Mouse (Mus musculus) ES-E14 (cell line): Measurements from ENCODE around the gene Sirt3. TPM values are rescaled to one million over a fixed set of nuclear protein-coding genes. Genes with fewer than 3 reads are reported as not detected.

Experiments used
- DNase-seq: peaks from one replicate; pipeline ENCODE4 v3.0.0-alpha.2; 2013; ENCODE audit warnings: low read depth, low spot score
- H3K27ac ChIP-seq: 2 replicates; pipeline ENCODE4 v1.5.1; 2012; ENCODE audit warnings: low read depth, mild to moderate bottlenecking, low read length, moderate library complexity, mixed read lengths; ENCODE audit not compliant: poor library complexity, insufficient read depth, severe bottlenecking
- H3K36me3 ChIP-seq: 2 replicates; pipeline ENCODE4 v1.6.1; 2012; ENCODE audit warnings: mild to moderate bottlenecking, low read length, moderate library complexity, mixed read lengths; ENCODE audit not compliant: control insufficient read depth, poor library complexity, insufficient read depth, severe bottlenecking
- H3K4me1 ChIP-seq, 2 experiments: fragments of 150-350 bp in 1 of 2; sonication (generic) in 1 of 2; 2 replicates each; pipeline ENCODE4 v1.6.1; 2012; ENCODE audit warnings: low read length in 2 of 2, mild to moderate bottlenecking in 1 of 2, mixed read lengths in 1 of 2; ENCODE audit not compliant: control insufficient read depth in 2 of 2, insufficient read depth in 2 of 2, poor library complexity in 1 of 2
- H3K4me3 ChIP-seq, 2 experiments: fragments of 150-350 bp in 1 of 2; sonication (generic) in 1 of 2; 2 replicates each; pipeline ENCODE4 v1.5.1; 2012; ENCODE audit warnings: low read length in 2 of 2, low read depth in 1 of 2, mild to moderate bottlenecking in 1 of 2, mixed read lengths in 1 of 2; ENCODE audit not compliant: insufficient read depth in 1 of 2, poor library complexity in 1 of 2, severe bottlenecking in 1 of 2
- H3K9ac ChIP-seq: 2 replicates; pipeline ENCODE4 v1.6.1; 2012; ENCODE audit warnings: low read depth, mild to moderate bottlenecking, low read length, mixed read lengths; ENCODE audit not compliant: poor library complexity, insufficient read depth, severe bottlenecking
- H3K9me3 ChIP-seq: fragments of 150-350 bp; sonication (generic); 2 replicates; pipeline ENCODE4 v1.6.1; 2012; ENCODE audit warnings: low read depth, mild to moderate bottlenecking, low read length; ENCODE audit not compliant: control insufficient read depth, insufficient read depth
- CHD2 ChIP-seq: IDR thresholded peaks from 2 replicates; pipeline ENCODE4 v1.6.1; 2014; ENCODE audit warnings: mild to moderate bottlenecking, low read depth, low read length, inconsistent platforms
- HCFC1 ChIP-seq: IDR thresholded peaks from 2 replicates; pipeline ENCODE4 v1.6.1; 2012; ENCODE audit warnings: low read length, inconsistent platforms, borderline replicate concordance; ENCODE audit not compliant: insufficient read depth
- MAFK ChIP-seq: IDR thresholded peaks from 2 replicates; pipeline ENCODE4 v1.6.1; 2014; ENCODE audit warnings: mild to moderate bottlenecking, low read depth, low read length, inconsistent platforms; ENCODE audit not compliant: insufficient read depth
- ZC3H11A ChIP-seq: IDR thresholded peaks from 2 replicates; pipeline ENCODE4 v1.6.1; 2012; ENCODE audit warnings: low read depth, mild to moderate bottlenecking, inconsistent platforms, low read length, borderline replicate concordance
- ZNF384 ChIP-seq: IDR thresholded peaks from 2 replicates; pipeline ENCODE4 v1.6.1; 2012; ENCODE audit warnings: low read depth, low read length, inconsistent platforms
- in situ Hi-C, 2 experiments: fragments of 600-800 bp; cut with MboI; formaldehyde crosslinking; loops; one replicate each; pipeline ENCODE4 v1.15.1; 2025; ENCODE audit warnings: low sequenced_read_pairs in 2 of 2, inconsistent platforms in 1 of 2; ENCODE audit not compliant: unreplicated experiment in 2 of 2
- total RNA-seq: library from RNA; depleted of rRNA; stranded (reverse); fragments of 300-350 nt; gene quantifications from 2 replicates; pipeline ENCODE4 v1.2.3, GENCODE M21; 2012

The Sirt3 gene
- total RNA-seq, 1 experiment: 18.2 TPM

GRCm38 (mm10) chr7:140839556-140839955, 42.6 kb downstream of the Sirt3 start:
- Histone ChIP-seq H3K36me3 (peaks cover 4% of the 10 kb centered on the region; the same call in 1 of the 2 replicates), H3K4me1 (peaks cover 4 to 18% of the 10 kb centered on the region in 2 experiments; a peak in 2 of 4 replicates), H3K27ac (no peak overlapping the region), H3K4me3 (no peak overlapping the region), H3K9me3 (no peaks in the 10 kb centered on the region), H3K9ac (no peak overlapping the region)
- no peak for DNase-seq
- TF ChIP-seq ZNF384: no peak
- TF ChIP-seq CHD2: no peak
- no peak for TF ChIP-seq ZC3H11A
- TF ChIP-seq HCFC1: no peak
- no peak for TF ChIP-seq MAFK
- in situ Hi-C loops: loop anchor here in 1 of 2 experiments (25.0 kb wide), 1 partner anchor 223 kb away; the partner anchor contains the start of gene B4galnt4

GRCm38 (mm10) chr7:140836243-140837115, 45.6 kb downstream of the Sirt3 start:
- Histone ChIP-seq H3K9me3 (no peaks in the 10 kb centered on the region), H3K4me3 (no peak overlapping the region), H3K9ac (no peak overlapping the region), H3K36me3 (peaks cover 4% of the 10 kb centered on the region; the same call in 1 of the 2 replicates), H3K4me1 (peaks cover 0 to 13% of the 10 kb centered on the region in 2 experiments; a peak in 2 of 4 replicates), H3K27ac (no peak overlapping the region)
- no peak for DNase-seq
- TF ChIP-seq CHD2 (no peak), MAFK (no peak), ZC3H11A (no peak), HCFC1 (no peak), ZNF384 (no peak)
- in situ Hi-C loops: loop anchor here in 1 of 2 experiments (25.0 kb wide), 1 partner anchor 226 kb away; the partner anchor contains the start of gene B4galnt4

GRCm38 (mm10) chr7:140835758-140836087, 46.4 kb downstream of the Sirt3 start:
- no peaks in the 10 kb centered on the region for H3K9me3 ChIP-seq
- no peak overlapping the region for H3K27ac ChIP-seq
- peak overlapping the region; percentile 56 for H3K9ac ChIP-seq
- no peak for DNase-seq
- H3K36me3 ChIP-seq: peaks cover 4% of the 10 kb centered on the region; the same call in 1 of the 2 replicates
- H3K4me1 ChIP-seq: peaks cover 0 to 8% of the 10 kb centered on the region in 2 experiments; a peak in 2 of 4 replicates
- TF ChIP-seq ZNF384: no peak
- TF ChIP-seq ZC3H11A: no peak
- TF ChIP-seq CHD2: no peak
- TF ChIP-seq MAFK: no peak
- TF ChIP-seq HCFC1: no peak
- in situ Hi-C loops: loop anchor here in 1 of 2 experiments (25.0 kb wide), 1 partner anchor 227 kb away; the partner anchor contains the start of gene B4galnt4
- H3K4me3 ChIP-seq: peak overlapping the region; percentile 58 to 72

- peak within 1 kb of the TSS; percentile 58 to 72 for H3K4me3 ChIP-seq
- in situ Hi-C loops: loop anchor here in 1 of 2 experiments (25.0 kb wide), 1 partner anchor 227 kb away; the partner anchor contains the start of gene B4galnt4
- H3K9ac ChIP-seq: peak within 1 kb of the TSS; percentile 56
- no peak within 1 kb of the TSS for H3K27ac ChIP-seq
- H3K36me3 ChIP-seq: peaks cover 4% of the 10 kb centered on the region; the same call in 1 of the 2 replicates
- TF ChIP-seq CHD2: no peak
- TF ChIP-seq ZNF384: no peak
- TF ChIP-seq HCFC1: no peak
- no peak for TF ChIP-seq MAFK
- no peak for TF ChIP-seq ZC3H11A
- peaks cover 0 to 7% of the 10 kb centered on the region in 2 experiments; a peak in 2 of 4 replicates for H3K4me1 ChIP-seq
- DNase-seq: no peak
- no peaks in the 10 kb centered on the region for H3K9me3 ChIP-seq
Measured at GRCm38 (mm10) chr7:140834968-140835757, 46.9 kb downstream of the Sirt3 start, which contains the start of gene Urah. TSS of gene Urah (plus strand) at chr7:140835018.
